Mouse (Mus musculus) urinary bladder, postnatal 4 days (tissue): ENCODE results near the gene Neurod4.
"Not testable (repeated sequence)": the region's sequence is repeated elsewhere in the genome, so short reads cannot be mapped to it uniquely, and the experiment has no call there.

Experiments used
- DNase-seq, 2 experiments: peaks; one replicate each; pipeline ENCODE4 v3.0.0; 2021 to 2022; ENCODE audit warnings: low spot score in 2 of 2

Neurod4 gene

DNA sequence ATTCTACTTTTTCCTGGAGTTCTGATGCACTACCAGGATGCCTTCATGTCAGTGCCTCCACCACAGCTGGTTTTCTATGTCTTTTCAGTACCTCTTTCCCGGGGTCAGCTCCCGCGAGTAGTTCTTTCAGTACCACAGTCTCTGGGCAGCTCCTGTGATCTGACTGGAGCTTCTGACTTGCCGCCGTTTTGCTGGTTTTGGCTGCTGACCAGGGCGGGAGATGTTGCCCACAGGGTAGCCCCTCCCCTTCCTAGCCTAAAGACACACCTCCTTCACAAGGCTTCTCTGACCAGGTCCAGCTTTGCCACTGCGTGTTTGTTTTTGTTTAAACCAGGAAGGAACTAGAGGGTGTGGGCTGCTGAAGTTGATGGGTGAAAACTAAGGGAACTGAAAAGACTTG is at the start of gene Neurod4:
Gene Neurod4 (minus strand): TSS at position 175 of the 400 bp plus-strand sequence.
- no peak for DNase-seq

DNA sequence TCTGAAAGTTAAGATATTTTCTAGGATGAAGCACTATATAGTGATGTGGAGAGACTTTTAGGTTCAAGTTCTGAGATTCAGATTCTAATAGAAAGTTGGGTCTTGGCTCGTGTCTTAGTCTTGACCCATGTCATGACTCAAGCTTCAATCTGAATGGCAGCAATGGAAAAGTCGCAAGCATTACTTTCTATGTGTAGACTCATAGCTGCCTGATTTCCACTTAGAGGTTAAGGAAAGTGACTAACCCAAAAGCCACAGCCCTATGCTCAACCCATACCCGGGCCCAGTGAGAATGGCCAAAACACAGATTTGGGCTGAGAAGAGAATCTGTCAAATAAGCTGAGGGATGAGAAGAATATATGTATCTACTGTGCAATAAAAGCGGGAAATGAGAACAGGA is 44.2 kb upstream of the Neurod4 start:
- no peak for DNase-seq

DNA sequence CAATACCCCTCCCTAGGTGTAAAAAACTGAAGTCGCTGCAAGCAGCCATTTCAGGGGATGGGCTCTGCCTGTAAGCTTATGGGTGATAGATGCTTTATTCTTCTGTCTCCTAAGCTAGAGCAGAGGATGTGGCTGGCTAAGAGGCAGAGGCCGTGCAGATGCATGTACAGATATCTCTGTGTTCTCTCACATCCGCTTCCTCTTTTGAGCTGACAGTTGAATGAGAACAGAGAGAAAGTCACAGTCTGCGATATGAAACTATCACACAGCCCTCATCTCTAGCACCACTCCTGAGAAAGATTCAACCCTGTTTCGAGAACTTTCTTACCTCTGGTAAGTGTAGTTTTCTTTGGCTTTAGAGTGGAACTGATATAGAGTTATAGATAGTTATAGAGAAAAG is 42.6 kb upstream of the Neurod4 start, which contains the start of gene Tespa1:
Gene Tespa1 (plus strand): TSS at position 234 of the 400 bp plus-strand sequence.
- DNase-seq: no peak

DNA sequence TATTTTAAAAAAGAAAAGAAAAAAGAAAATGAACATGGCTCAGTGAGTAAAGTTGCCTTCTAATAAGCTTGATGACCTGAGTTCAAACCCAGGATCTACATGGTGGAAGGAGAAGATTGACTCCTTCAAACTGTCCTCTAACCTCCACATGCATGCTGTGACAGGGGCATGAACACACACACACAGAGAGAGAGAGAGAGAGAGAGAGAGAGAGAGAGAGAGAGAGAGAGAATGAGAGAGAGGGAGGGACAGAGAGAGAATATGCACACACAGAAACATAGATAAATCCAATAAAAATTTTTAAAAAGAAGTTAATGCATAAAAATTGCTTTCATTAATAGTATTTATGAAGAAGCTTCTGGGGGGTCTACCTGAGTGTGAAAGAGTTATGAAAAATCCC is 42.0 kb upstream of the Neurod4 start:
- DNase-seq: no peak

DNA sequence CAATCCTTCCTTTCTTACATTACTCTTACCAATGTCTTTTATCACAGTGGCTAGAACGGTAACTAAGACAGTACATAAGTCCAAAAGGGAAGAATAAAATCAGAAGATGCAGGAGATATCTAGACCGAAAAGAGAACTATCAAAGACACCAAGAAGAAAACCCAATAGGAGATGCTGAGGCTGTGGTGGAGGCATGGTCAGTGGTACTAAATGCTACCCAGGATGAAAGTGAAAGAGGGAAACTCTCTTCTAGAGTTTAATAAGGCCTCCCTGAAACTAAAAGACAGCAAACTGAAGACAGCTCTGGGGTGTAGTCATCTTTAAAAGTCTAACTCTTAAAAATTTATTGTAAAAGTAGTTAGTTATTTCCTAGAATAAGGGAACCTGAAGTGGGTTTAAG is 40.7 kb upstream of the Neurod4 start:
- DNase-seq: no peak

DNA sequence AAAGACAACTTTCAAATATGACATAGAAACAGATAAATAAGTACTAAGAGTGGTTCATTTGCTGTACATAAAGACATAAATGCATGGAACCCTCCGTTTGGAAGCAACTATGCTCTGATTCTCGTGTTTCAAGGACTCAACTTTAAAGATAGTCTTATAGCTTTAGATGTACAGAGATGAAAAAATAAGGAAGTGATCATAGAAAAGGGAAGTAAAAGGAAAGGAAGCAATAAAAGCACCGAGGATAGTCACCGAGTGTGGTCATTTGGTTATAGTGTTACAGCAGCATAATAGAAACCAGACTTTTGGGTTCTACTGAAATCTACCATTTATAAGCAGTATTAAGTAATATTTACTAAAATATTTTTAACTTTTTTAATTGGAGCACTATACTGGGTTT is 38.7 kb upstream of the Neurod4 start:
- no peak for DNase-seq

DNA sequence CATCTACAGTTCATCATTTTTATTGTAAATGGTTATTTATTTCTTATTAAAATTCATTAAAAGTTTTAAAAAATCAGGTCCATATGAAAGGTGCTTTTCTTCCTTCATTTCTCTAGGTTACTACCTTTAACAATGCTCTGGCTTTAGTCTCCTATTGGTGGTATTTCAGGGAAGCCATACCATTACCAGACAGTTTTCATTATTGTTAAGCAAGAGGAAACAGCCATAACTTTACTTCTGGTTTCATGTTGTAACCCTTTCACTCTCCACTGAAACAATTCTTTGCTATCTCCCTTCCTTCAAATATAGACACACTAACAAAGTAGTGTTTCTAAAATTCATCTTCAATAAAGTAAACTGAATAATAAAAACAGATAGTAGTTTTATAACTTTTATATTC is 35.8 kb upstream of the Neurod4 start:
- no peak for DNase-seq

DNA sequence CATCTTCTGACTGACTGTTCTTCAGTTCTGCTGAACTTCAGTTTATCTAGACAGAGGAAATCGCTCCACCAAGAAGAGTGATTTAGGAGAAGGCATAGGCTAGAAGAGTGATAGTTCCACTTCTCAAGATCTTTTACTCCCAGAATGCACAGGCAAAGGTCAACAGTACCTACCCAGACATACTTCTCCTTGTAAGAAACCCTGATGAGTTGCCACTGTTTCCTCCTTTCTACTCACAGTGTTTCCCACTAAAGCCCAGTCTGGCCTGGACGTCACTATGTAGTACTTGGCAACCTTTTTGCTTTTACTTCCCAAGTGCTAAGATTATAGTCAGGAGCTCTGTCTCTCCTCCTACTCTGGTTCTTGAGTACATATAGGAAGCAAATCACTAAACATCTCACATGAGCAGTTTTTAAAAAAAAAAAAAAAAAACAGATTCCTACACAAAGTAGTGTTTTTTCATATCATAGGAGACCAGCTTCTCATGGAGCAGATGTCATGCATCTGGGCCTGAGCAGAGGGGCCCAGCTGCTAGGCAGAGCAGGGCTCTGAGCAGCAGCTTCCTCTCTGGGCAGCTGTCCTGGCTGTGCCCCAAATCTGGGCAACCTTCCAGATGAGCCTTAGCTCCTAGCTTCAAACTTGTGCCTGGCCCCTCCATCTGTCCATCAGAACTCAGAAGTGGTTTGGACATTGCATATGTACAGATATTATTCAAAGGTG is 34.2 kb upstream of the Neurod4 start:
- DNase-seq: no peak

DNA sequence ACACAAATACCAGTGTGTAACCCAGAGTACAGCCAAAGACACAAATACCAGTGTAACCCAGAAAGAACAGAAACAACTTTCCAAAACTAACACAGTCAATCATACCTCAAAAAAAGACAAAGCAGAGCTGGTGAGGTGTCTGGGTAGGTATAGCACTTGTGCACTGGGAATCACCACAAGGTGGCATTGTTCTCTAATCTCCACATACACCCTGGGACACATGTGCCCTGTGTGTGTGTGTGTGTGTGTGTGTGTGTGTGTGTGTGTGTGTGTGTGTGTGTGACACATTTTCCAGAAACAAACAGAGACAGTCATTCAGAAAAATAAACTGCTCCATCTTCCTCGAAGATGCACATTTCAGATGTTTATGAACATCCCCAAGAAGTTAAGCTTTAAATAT is 33.5 kb upstream of the Neurod4 start:
- DNase-seq: no peak

DNA sequence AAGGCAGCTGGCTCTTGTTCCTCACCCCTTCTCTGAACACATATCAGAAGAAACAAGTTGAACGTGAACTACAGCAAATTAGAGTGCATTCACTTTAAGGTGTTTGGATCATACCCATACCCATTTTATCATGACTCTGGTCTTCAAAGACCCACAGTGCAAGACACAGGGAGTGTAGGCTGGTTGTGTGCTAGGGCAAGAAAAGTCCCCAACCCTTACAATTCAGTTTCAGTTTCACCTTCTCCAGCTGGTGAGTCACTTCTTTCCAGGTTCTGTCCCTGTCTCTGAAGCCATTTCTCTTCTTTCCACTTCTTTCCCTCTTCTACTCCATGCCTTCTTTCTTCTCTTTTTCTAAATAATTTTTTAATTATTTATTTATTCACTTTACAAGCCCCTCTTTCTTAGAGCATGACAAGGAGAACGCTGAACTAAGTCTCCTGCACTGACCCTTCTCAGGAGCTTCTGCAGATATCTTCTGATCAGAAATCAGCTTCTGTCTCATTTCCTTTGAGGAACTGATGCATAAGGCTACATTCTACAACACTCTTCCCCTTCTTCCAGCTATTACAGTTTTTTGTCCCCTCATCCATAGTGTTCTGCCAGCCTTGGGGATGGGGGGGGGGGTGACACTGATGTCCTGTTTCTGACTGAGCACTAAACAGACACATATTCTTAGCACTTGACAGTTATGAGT is 31.6 kb upstream of the Neurod4 start:
- no peak for DNase-seq

DNA sequence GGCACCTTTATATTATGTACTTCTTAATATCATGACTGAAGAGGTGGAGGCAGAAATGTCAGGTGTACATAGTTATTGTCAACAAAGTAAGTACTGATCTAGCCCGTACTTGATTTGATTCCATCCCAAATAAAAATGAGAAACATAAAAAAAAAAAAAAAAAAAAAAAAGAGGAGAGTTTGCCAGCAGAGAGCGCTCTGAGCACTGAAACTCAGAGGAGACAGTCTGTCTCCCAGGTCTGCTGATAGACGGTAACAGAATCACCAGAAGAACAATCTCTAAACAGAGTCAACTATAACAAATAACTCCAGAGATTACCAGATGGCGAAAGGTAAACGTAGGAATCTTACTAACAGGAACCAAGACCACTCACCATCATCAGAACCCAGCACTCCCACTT is 24.1 kb upstream of the Neurod4 start:
- not testable (repeated sequence) for DNase-seq

DNA sequence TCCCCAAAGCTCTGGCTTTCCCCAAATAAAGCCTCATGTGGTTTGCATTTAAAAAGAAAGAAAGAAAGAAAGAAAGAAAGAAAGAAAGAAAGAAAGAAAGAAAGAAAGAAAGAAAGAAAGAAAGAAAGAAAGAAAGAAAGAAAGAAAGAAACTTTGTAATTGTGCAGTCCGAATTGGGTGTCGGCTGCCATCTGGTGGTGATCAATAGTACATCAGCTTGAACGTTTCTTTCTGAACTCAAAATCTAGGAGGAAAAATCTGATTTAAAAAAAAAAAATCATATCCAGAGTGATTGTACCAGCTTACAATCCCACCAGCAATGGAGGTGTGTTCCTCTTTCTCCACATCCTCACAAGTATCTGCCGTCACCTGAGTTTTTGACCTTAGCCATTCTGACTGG is 18.7 kb upstream of the Neurod4 start:
- not testable (repeated sequence) for DNase-seq

DNA sequence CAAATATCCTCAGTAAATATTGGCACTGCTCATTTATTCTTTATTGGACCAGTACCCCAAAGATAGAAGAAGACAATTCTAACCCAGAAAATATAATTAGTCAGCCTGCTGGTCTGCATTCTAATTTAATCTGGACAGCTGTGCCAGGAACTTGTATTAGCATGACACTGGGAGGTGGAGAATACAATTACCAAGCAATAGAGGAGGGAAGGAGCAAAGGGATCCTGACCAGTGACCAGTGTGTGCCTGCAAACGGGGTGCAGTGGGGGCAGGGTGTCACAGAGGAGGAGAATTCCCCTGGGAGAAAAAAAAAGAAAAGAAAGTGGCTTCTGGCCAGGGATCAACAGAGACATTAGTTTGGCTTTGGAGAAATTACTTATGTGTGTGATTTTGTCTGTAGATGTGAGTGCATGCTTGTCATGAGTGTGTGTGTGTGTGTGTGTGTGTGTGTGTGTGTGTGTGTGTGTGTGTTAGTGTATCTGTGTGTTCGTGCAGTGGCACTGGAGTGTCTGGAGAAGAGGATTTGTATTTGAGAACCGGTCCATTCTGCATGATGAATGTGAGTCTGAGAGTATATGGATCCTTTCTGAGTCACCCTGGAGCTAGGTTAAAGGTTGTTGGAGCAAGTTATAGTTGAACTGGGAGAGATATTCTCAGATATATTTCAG is 13.8 kb upstream of the Neurod4 start:
- no peak for DNase-seq

DNA sequence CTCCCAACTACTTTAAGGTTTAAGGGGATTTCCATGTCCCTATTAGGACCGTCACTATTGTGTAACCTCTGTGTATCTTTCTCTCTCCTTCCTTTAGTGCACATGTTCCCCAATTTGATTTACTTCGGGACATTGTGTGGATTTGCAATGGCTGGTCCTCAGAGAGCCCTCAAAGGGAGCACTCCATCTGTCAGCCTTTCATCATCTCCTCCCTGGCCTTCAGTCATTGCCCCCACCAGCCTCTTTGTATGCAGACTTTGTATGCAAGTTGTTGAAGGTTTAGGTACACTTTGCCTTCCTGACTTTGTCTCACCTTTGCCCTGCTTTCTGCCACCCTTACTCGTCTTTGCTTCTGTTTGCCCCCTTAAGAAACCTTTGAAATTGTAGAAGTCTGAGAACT is 8.0 kb upstream of the Neurod4 start:
- no peak for DNase-seq

DNA sequence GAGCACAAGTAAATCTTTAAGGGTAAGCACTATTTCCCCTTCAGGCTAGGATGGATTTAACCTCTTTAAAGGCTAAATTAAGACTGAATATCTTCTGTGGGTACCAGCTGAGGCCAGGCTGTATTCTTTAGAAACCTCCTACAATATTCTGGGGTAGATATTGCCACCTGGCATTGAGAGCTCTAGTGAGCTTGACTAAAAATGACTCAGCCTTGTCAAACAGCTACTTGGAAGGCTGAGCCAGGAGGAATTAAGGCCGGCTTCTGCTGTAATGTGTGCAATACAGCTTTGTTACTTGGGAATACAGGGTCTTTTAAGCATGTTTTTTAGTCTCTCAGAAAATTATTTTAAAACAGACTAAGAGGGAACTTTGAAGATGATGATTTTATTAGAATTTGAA is 7.2 kb upstream of the Neurod4 start:
- no peak for DNase-seq

DNA sequence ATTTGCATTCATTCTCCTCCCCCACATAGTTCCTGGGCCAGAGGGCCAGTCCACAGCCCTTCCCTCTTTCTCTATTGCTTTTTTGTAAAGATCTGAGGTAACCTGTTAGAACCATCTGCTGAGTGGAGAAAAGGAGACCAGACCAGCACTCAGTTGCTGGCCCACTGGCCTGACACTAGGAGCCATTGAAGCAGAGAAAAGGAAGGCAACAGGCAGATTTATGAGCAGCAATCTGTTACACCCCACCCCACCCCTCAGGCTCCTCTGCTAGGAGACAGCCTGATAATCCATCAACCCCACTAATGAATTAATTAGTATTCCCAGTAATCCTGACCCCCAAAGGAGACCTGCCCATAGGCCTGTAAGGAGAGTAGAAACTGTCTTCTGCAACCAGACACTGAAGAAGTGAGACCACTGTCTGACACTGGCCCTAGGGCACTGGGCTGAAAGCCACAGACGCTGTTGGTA is 2.0 kb upstream of the Neurod4 start:
- no peak for DNase-seq

DNA sequence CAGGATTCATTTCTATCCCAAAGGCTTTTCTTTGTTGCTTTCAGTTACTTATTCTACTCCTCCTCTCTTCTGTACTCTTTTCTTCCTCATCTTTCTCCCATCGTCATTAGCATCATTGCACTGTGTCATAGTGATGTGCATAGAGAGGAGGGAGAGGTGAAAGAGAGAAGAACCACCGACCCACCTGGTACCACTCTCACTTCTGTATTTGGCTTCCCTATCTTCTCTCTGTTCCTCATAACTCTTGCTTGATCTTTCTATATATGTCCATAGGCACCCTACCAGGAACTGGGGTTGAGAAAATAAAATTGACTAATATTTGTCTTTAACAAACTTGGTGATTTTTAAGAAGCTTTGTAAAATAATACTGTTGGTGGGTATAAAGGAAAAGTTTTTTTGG is 3.5 kb downstream of the Neurod4 start:
- DNase-seq: no peak

DNA sequence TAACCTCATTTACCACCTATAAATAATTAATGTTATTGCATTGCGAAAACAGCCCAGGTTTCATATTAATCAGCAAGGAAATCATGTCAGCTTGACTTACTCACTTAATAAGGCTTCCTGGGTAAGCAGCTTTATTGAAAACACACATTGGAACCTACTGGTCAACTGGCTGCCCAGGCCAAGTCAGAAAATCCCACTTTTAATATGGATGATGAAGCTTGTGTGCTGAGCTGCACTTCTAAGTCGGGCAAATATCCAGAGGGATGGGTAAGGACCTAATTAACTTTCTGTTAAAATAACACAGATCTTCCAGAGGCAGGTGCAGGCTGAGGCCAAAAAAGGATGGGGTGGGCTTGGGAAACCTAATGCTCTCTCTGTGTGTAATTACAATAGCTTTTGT is 4.3 kb downstream of the Neurod4 start:
- DNase-seq: no peak

DNA sequence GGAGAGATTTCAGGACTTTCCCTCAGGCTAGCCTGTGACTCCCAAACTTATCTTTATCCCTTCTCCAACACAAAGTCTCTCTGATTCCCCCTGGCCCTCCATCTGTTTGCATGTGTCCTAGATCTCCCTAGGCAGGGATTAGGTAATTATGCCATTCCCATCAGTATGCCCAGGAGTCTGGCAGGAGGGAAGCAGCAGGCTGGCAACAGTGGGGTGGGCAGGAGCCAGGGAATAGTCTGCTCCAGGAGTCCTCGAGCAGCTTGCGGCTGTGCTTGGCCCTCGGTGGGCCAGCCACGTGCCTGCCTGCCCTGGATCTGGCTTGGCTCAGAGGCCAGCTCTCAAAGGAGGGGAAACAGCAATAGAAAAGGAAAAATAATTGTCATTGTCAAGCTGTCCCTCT is 16.8 kb downstream of the Neurod4 start:
- DNase-seq: no peak

DNA sequence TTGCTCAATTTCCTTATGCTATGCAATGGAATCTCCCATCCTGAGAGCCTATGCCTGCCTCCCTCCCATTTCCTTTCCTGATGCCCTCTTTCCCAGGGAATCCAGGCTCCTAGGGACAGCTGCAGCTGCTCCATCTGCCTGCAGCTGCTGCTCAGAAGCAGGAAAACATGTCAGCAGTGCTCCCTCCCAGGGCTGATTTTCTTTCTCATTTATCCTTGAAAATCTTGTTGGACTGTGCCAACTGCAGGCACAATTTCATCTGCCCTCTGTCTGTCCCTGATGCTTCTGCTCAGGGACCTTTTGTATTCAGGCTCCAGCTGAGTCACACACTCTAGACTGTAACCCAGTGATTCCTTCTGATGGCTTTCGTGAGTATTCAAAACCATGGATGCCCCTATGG is 20.6 kb downstream of the Neurod4 start:
- no peak for DNase-seq

DNA sequence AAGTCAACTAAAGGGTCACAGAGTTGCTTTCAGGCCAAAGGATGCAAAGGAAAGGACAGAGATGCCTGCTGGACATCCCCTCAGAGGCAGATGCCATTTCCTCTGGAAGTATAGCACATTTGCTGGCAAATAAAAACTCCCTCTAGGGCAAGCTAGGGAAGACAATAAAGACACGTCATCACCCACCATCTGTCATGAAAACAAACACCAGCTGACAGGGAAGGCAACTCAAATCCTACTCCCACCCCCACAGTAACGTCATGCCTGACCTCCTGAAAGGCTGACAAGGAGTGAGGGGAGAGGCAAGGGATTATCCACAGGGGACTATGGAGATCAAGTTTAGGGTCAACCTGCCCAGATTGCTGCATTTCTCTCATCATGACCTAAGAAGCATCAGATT is 35.8 kb downstream of the Neurod4 start:
- no peak for DNase-seq

DNA sequence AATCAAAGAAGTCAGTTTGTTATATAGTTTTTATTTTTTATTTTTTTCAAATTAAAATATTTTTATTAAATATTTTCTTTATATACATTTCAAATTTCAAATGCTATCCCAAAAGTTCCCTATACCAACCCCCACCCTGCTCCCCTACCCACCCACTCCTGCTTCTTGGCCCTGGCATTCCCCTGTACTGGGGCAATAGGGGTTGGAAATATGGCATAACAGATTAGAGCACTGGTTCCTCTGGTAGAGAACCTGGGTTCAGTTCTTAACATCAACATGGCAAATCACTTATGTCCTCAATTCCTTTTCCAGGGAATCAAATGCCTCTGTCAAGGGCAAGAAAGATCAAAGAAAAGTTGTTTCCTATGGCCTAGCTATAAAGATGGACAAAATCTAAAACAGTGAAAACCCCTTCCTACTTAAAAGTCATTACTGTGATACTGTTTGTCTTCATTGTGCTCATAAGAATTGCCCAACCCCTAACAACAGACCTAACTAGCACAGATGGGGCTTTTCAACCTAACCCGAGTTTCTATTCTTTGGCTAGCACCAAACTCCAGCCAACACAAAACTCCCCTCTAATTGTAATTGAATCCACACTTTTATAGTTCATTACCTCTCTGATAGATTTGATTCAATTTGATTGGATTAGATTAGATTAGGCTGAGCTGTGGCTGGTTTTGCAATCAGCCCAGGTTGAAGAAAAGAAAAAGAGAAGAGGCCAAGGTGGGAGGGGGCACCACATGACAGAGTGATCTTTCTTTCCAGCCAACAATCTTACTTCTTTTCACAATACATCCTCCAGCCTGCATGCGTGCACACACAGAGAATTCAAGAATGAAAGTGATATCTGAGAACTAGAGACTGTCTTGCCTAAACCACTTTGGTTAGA is 41.5 kb downstream of the Neurod4 start:
- DNase-seq: no peak
